Mouse (Mus musculus) spleen, adult 2 months (tissue): ENCODE data around the gene Cep70.

Experiments
- CTCF ChIP-seq: fragments of 200-500 bp; IDR thresholded peaks from 2 replicates; pipeline ENCODE4 v1.5.1; 2011; ENCODE audit warnings: mild to moderate bottlenecking, inconsistent platforms; ENCODE audit not compliant: insufficient read depth, insufficient read length, insufficient replicate concordance; ENCODE audit errors: extremely low read depth
- POLR2A ChIP-seq: fragments of 200-500 bp; IDR thresholded peaks from 2 replicates; pipeline ENCODE4 v1.6.1; 2011; ENCODE audit warnings: low read depth, low read length, inconsistent platforms

DNA sequence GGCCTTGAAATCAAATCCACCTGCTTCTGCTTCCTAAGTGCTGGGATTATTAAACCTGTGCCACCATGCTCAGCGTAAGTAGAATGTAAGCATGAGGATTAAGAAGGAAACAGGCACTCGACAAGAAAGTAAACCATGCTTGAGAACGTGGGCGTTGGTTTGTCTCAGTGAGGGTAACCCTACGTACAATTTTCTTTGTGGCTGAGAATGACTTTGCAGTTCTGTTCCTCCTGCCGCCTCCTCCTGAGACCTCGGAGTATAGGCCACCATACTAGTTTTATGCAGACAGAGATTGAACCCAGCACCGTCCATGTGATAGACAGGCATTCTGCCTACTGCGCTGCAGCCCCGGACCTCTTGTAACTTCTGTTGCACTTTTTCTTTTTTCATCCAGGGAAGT, 10.7 kb downstream of the Cep70 start:
- TF ChIP-seq CTCF (no peak), POLR2A (no peak)
